15 mouse cellular contexts compared by ENCODE assay signal in the genomic region with DNA sequence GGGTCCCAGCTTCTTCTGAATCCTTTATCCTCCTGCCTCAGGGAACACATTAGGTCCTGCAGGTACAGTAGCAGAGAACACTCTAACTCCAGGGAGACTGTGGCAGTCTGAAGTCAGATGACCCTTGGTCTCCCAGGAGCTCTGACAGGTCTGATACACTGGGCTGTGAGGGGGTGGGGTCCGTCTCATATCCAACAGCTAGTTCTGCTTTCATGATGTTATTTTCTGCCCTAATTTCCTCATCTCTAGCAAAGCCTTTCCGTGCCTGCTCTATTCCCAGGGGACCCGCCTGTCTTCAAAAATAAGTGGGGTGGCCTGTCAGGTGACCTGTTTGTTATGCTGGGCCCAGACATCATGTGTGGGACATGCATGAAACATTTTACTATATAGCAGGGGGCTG. TPM values are rescaled to one million over a fixed set of nuclear protein-coding genes. Genes with fewer than 3 reads are reported as not detected.
DNase-seq lines count a peak whose midpoint lies in the region; ATAC-seq and TF ChIP-seq lines count a peak whose summit lies in the region.
"Had no signal": no experiment of that assay in that cellular context is flagged by ENCODE, and none has a peak within 500 bp of the region (broad histone marks: within the 10 kb centered on the region; RNA-seq: fewer than 3 reads in every experiment).

No protein-coding gene starts in this region.

- no peak overlapping the region for H3K9ac ChIP-seq in hindbrain, embryonic 12.5 days
- H3K9ac ChIP-seq in midbrain, embryonic 13.5 days (replicated peaks): 0 out of 2 replicates have a peak overlapping the region, but pooled peaks have one; percentile 3
- H3K9ac ChIP-seq: heart, embryonic 12.5 days; lung, embryonic 15.5 days had no signal

- H3K36me3 ChIP-seq in hindbrain, embryonic 12.5 days: no peaks in the 10 kb centered on the region
- peaks cover 4% of the 10 kb centered on the region; the same call in 1 of the 2 replicates for H3K36me3 ChIP-seq in midbrain, embryonic 13.5 days
- H3K36me3 ChIP-seq: G1E; heart, embryonic 12.5 days; lung, embryonic 15.5 days had no signal

- no peaks in the 10 kb centered on the region for H3K27me3 ChIP-seq in hindbrain, embryonic 12.5 days
- H3K27me3 ChIP-seq in midbrain, embryonic 13.5 days: no peaks in the 10 kb centered on the region
- H3K27me3 ChIP-seq: lung, embryonic 15.5 days had no signal

- 69% methylated on average over 3 of the region's 3 CpGs for WGBS in hindbrain, embryonic 12.5 days
- WGBS in midbrain, embryonic 13.5 days: 64% methylated on average over 3 of the region's 3 CpGs

- ATAC-seq in hindbrain, embryonic 12.5 days (ENCODE audit: low FRiP score): no peak
- 0 out of 2 replicates have a peak, but pooled peaks have one; percentile 29 for ATAC-seq in midbrain, embryonic 13.5 days
- ATAC-seq in frontal cortex, adult (ENCODE audit: low TSS enrichment): no peak

- 0 out of 2 replicates have a peak overlapping the region, but pooled peaks have one; percentile 22 for H3K4me2 ChIP-seq in hindbrain, embryonic 12.5 days (replicated peaks)
- H3K4me2 ChIP-seq in midbrain, embryonic 13.5 days (replicated peaks): no peak overlapping the region
- H3K4me2 ChIP-seq: heart, embryonic 12.5 days; lung, embryonic 15.5 days had no signal

- H3K4me1 ChIP-seq in hindbrain, embryonic 12.5 days: peaks cover 70% of the 10 kb centered on the region
- peaks cover 80% of the 10 kb centered on the region for H3K4me1 ChIP-seq in midbrain, embryonic 13.5 days (replicated peaks)

- H3K27ac ChIP-seq in layer of hippocampus, adult 2 months: peak overlapping the region; percentile 50; the same call in 1 of the 2 replicates
- H3K27ac ChIP-seq in hindbrain, embryonic 12.5 days: peak overlapping the region; percentile 70
- peak overlapping the region; percentile 81 for H3K27ac ChIP-seq in midbrain, embryonic 13.5 days
- H3K27ac ChIP-seq: lung, embryonic 15.5 days had no signal

- H3K4me3 ChIP-seq in layer of hippocampus, adult 2 months: no peak overlapping the region
- no peak overlapping the region for H3K4me3 ChIP-seq in hindbrain, embryonic 12.5 days
- no peak overlapping the region for H3K4me3 ChIP-seq in midbrain, embryonic 13.5 days (replicated peaks)
- H3K4me3 ChIP-seq: heart, embryonic 12.5 days; lung, embryonic 15.5 days had no signal

- no peak for DNase-seq in layer of hippocampus, adult 2 months (ENCODE audit: low spot score in 2 of 2)
- no peak for DNase-seq in layer of hippocampus, adult 9-11 months
- DNase-seq in spleen, postnatal 36 days (ENCODE audit: low spot score in 2 of 2): peak; percentile 65 to 79
- no peak for DNase-seq in thymus, postnatal 10 days (ENCODE audit: low spot score in 2 of 2)
- DNase-seq in frontal cortex, postnatal 14 days (ENCODE audit: low spot score in 2 of 2): no peak
- DNase-seq: cerebellum, adult 11-12 months; gastrocnemius, postnatal 14 days; kidney, postnatal 36 days; liver had no signal

- H3K9me3 ChIP-seq in hindbrain, embryonic 12.5 days (replicated peaks): 0 out of 2 replicates have a peak, but pooled peaks cover 4% of the 10 kb centered on the region
- 0 out of 2 replicates have a peak, but pooled peaks cover 3% of the 10 kb centered on the region for H3K9me3 ChIP-seq in midbrain, embryonic 13.5 days
- H3K9me3 ChIP-seq: lung, embryonic 15.5 days had no signal

- TF ChIP-seq CTCF in layer of hippocampus, adult 2 months (conservative IDR thresholded peaks at IDR 0.05): no peak

RNA-seq across cellular contexts. Expression of gene Nectin1, which starts 18.2 kb away (rescaled TPM):
- total RNA-seq in layer of hippocampus, adult 2 months (2021): 10 to 100 TPM; 67.2 to 72.6 TPM
- 12.9 and 13.0 TPM in 2 replicates for polyA plus RNA-seq in hindbrain, embryonic 12.5 days (2016; fragmentation: Nextera tagmentation; extraction: Ambion mirVana)
- 10.8 and 11.0 TPM in 2 replicates for polyA plus RNA-seq in midbrain, embryonic 13.5 days (2015; fragmentation: Nextera tagmentation; extraction: Ambion mirVana)
- polyA plus RNA-seq: G1E had no signal

Comparison
In these comparisons a context has a peak if more than half of its experiments do, and no peak if none do; other contexts are left out.
1. DNase-seq: peak in spleen, postnatal 36 days (2 of 2); none in layer of hippocampus, adult 2 months (0 of 2), layer of hippocampus, adult 9-11 months (single experiment), thymus, postnatal 10 days (0 of 2) and frontal cortex, postnatal 14 days (0 of 2).
2. Peak in every context shown above with its lines, with median percentiles within 50 percentile points of each other: H3K27ac ChIP-seq.